Mouse (Mus musculus) heart, adult 2 months (tissue): ENCODE results near the gene 9530077C05Rik. TPM values are rescaled to one million over a fixed set of nuclear protein-coding genes. Genes with fewer than 3 reads are reported as not detected.

Source experiments
- DNase-seq, 2 experiments: peaks; one replicate each; pipeline ENCODE4 v3.0.0; 2021
- H3K27ac ChIP-seq: fragments of 200-600 bp; 2 replicates; pipeline ENCODE4 v1.8.1; 2022
- H3K27me3 ChIP-seq: fragments of 200-500 bp; 2 replicates; pipeline ENCODE4 v1.6.1; 2012; ENCODE audit warnings: mild to moderate bottlenecking, low read length, inconsistent platforms, mixed read lengths; ENCODE audit not compliant: control insufficient read depth, insufficient read depth
- H3K36me3 ChIP-seq: fragments of 200-500 bp; 2 replicates; pipeline ENCODE4 v1.6.1; 2012; ENCODE audit warnings: low read length, inconsistent platforms; ENCODE audit not compliant: control insufficient read depth, insufficient read depth
- H3K4me1 ChIP-seq: fragments of 200-500 bp; 2 replicates; pipeline ENCODE4 v1.6.1; 2011; ENCODE audit warnings: low read length; ENCODE audit not compliant: control insufficient read depth, insufficient read depth
- H3K4me3 ChIP-seq: fragments of 200-600 bp; 2 replicates; pipeline ENCODE4 v1.8.1; 2022
- H3K79me2 ChIP-seq: fragments of 200-500 bp; replicated peaks from 2 replicates; pipeline ENCODE4 v1.6.1; 2012; ENCODE audit warnings: mild to moderate bottlenecking, inconsistent platforms, low read length, moderate library complexity, mixed read lengths; ENCODE audit not compliant: control insufficient read depth, insufficient read depth
- H3K9ac ChIP-seq: fragments of 200-500 bp; 2 replicates; pipeline ENCODE4 v1.6.1; 2012; ENCODE audit warnings: low read depth, mild to moderate bottlenecking, control low read depth, inconsistent platforms, low read length, mixed read lengths
- CTCF ChIP-seq: fragments of 200-600 bp; IDR thresholded peaks from 2 replicates; pipeline ENCODE4 v1.8.1; 2022; ENCODE audit warnings: antibody characterized with exemption, mild to moderate bottlenecking, moderate library complexity
- EP300 ChIP-seq: fragments of 200-500 bp; IDR thresholded peaks from 2 replicates; pipeline ENCODE4 v1.6.1; 2011; ENCODE audit warnings: low read depth, low read length, control low read depth; ENCODE audit not compliant: insufficient read depth
- POLR2A ChIP-seq: fragments of 200-500 bp; IDR thresholded peaks from 2 replicates; pipeline ENCODE4 v1.6.1; 2011; ENCODE audit warnings: mild to moderate bottlenecking, low read depth, low read length, control low read depth; ENCODE audit not compliant: insufficient read depth
- WGBS: fragments of 180-500 bp; shearing (Covaris S2); methylation state at CpG from one replicate; pipeline ENCODE4 v1.1.7; 2018; 5-methylcytosine and 5-hydroxymethylcytosine counted together
- intact Hi-C: fragments of 180-260 bp; cut with DNase I; formaldehyde crosslinking; loops from one replicate; pipeline ENCODE4 v1.15.1; 2025
- polyA plus RNA-seq: library from polyadenylated mRNA; depleted of rRNA; stranded (reverse); fragments of >200 nt; gene quantifications from 2 replicates; pipeline ENCODE4 v1.2.3, GENCODE M21; 2012
- total RNA-seq, 2 experiments: library from RNA; stranded (reverse); gene quantifications; 2 replicates each; pipeline ENCODE4 v1.2.3; 2021

Gene 9530077C05Rik
- total and polyA plus RNA-seq, 3 experiments = 0.27 to 0.50 (median 0.29) TPM

DNA sequence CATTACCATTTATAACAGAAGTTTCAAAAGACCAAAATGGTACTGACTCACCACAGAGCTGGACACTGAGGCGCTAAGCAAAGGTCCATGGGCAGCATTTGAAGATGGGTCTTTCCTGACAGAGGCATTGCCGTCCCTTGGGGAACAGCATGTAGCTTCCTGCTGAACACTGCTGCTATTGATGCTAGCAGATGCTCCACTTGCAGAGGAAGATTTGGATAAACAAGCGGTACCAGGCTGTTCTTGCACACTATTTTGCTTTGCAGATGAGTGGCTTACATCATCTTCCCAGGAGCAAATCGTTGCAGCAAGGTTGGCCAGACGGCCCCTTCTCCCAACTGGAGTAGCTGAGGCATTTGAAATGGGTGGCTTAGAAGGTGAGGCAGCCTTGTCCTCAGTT, 35.2 kb upstream of the 9530077C05Rik start:
- no peaks in the 10 kb centered on the region for H3K27me3 ChIP-seq
- 84% methylated on average over 5 of the region's 5 CpGs for WGBS
- no peaks in the 10 kb centered on the region for H3K36me3 ChIP-seq
- intact Hi-C loops = no loop called here
- H3K4me3 ChIP-seq = no peak overlapping the region
- no peak for TF ChIP-seq POLR2A
- H3K9ac ChIP-seq = no peak overlapping the region
- H3K79me2 ChIP-seq = no peaks in the 10 kb centered on the region
- H3K27ac ChIP-seq = no peak overlapping the region
- no peak for DNase-seq
- no peaks in the 10 kb centered on the region for H3K4me1 ChIP-seq

DNA sequence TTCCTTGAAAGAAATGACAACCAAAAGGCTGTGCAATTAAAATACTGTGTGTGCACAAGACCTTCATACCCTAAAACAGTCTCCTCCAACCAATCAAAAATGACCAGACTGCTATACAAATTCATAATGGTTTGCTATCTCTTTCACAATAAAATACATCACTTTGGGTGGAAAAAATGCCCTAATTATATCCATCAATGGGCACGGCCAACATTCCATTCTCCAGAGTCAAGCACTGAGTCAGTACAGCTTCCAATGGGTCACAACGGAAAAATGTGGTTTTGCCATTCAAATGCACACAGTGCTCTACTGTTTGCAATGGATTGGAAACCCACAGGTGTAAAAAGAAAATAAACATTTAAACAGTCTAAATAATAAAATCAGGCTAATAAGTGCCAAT, 25.4 kb upstream of the 9530077C05Rik start:
- Histone ChIP-seq H3K27me3 (no peaks in the 10 kb centered on the region), H3K79me2 (no peaks in the 10 kb centered on the region), H3K9ac (no peak overlapping the region), H3K4me3 (no peak overlapping the region), H3K36me3 (no peaks in the 10 kb centered on the region; the same call in 1 of the 2 replicates), H3K4me1 (no peaks in the 10 kb centered on the region), H3K27ac (no peak overlapping the region)
- intact Hi-C loops = no loop called here
- TF ChIP-seq EP300 = no peak
- no peak for TF ChIP-seq CTCF
- TF ChIP-seq POLR2A = no peak
- 59% methylated on average over 2 of the region's 2 CpGs for WGBS
- DNase-seq = no peak

DNA sequence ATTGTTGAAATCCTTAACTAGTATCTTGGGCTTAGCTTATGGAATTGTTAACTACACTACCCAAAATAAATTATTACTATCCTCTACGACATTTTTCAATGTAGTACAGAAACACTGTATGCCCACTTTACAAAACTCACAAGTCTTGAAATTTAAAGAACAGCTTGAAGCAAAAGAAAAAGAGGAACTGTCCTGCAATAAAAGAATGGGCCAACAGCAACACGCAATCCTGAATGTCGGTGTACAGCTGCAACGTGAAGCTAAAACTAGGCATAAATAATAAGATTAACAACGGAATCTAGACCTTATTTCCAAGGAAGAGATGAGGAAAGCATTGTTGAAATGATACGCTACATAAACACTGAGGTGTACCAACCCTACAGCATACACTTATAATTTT, 23.4 kb upstream of the 9530077C05Rik start:
- intact Hi-C loops = loop anchor here (2.0 kb wide), 1 partner anchor 23 kb away; the partner anchor contains the start of gene 9530077C05Rik
- Histone ChIP-seq H3K4me3 (no peak overlapping the region), H3K27me3 (no peaks in the 10 kb centered on the region)

DNA sequence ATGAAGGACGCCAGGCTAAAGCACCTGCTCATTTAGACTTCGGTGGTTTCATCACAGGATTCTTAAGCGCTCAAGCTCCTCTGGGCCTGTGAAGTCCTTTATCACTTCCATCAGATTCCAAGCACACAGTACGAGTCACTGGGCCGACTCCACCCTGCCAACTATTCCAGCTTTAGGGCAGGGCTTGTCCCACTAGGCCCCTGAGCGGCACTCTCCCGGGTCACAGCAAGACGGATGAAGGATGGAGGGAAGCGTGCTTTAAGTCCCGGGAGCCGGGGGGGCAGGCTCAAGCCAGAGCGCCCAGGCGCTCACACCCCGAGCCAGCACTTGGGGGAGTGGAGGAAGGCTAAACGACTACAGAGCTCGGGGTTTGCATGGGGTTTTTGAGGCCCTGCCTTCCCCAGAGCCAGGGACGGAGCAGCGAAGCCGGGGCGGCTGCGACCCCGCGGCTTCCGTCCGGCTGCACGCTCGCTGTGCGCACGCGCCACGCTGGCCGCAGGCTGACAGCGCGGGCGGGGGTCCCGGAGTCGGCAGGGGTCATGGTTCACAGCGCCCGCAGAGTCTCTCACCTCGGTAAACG, 22.8 kb upstream of the 9530077C05Rik start:
- Histone ChIP-seq H3K79me2 (no peaks in the 10 kb centered on the region), H3K4me1 (no peaks in the 10 kb centered on the region), H3K27ac (no peak overlapping the region), H3K36me3 (no peaks in the 10 kb centered on the region; the same call in 1 of the 2 replicates), H3K4me3 (peak overlapping the region; percentile 75), H3K9ac (peak overlapping the region; percentile 4; the same call in 1 of the 2 replicates), H3K27me3 (no peaks in the 10 kb centered on the region)
- intact Hi-C loops = loop anchor here (2.0 kb wide), 1 partner anchor 22 kb away; the partner anchor contains the start of gene 9530077C05Rik
- 1% methylated on average over 41 of the region's 41 CpGs for WGBS
- DNase-seq = peak in 1 of 2 experiments; percentile 35
- TF ChIP-seq EP300 (no peak), CTCF (no peak), POLR2A (no peak)

More for the DNA sequence above, 23.4 kb upstream of the 9530077C05Rik start:
- Histone ChIP-seq H3K79me2 (no peaks in the 10 kb centered on the region), H3K4me1 (no peaks in the 10 kb centered on the region), H3K9ac (no peak overlapping the region), H3K36me3 (no peaks in the 10 kb centered on the region; the same call in 1 of the 2 replicates), H3K27ac (no peak overlapping the region)
- TF ChIP-seq EP300 = no peak
- no peak for TF ChIP-seq CTCF
- no peak for TF ChIP-seq POLR2A
- no peak for DNase-seq
- WGBS = 21% methylated on average over 6 of the region's 6 CpGs

DNA sequence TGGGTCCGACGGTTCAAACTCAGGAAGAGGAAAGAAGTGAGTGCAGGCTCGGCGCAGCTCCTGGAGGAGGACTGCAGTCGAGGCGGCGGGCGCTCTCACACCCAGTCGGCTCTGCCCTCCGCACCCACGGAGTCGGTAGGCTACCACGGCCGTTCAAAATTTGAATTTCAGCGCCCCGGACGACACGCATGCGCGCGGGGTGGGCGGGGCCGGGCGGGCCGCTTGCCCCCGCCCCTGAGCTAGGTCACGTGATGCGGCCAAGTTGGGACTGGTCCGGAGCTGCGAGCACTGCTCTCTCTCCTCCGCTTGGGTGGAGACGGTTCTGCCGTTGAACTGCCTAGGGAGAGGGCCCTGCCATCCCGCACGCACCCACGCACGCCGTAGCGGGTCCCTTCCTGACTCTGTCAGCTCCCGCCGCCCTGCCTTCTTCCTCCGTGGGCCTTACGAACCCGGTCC, 22.3 kb upstream of the 9530077C05Rik start, which contains the start of gene Anln:
Anln (minus strand) TSS at position 168 of the 456 bp plus-strand sequence.
- H3K27ac ChIP-seq = peak within 1 kb of the TSS; percentile 92
- H3K4me3 ChIP-seq = peak within 1 kb of the TSS; percentile 75
- under 1% methylated on average over 44 of the region's 44 CpGs for WGBS
- H3K4me1 ChIP-seq = no peaks in the 10 kb centered on the region
- H3K9ac ChIP-seq = peak within 1 kb of the TSS; percentile 92
- H3K79me2 ChIP-seq = no peaks in the 10 kb centered on the region
- intact Hi-C loops = loop anchor here (2.0 kb wide), 1 partner anchor 22 kb away; the partner anchor contains the start of gene 9530077C05Rik
- H3K36me3 ChIP-seq = no peaks in the 10 kb centered on the region; the same call in 1 of the 2 replicates
- peak; percentile 97 for TF ChIP-seq POLR2A
- peak; percentile 57; the same call in 1 of the 2 replicates for TF ChIP-seq EP300
- TF ChIP-seq CTCF = peak; percentile 38
- H3K27me3 ChIP-seq = no peaks in the 10 kb centered on the region
- peak; percentile 92 to 95 for DNase-seq

DNA sequence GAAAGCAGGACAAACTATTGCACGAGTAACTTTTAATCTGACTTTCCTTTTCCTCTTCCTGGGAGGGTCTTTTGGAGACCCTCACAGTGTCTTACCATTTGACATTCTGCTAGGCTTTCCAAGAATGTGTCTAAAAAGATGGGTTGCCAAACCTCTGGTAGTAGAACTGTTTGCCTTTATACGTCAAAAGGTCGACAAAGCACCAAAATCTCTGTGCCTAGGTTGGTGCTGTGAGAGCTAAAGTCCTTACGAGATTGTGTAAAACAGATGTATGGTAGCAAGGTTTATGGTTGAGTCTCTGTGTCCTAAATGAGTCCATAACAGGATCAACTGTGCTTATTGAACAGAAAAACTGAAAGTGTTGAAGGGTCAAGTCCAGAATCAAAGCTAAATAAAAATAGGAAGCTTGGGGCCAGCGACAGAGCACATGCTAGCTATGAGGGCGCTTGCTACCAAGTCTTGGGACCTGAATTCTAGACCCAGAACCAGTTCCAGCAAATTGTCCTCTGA, 21.5 kb upstream of the 9530077C05Rik start:
- DNase-seq = no peak
- no peaks in the 10 kb centered on the region for H3K27me3 ChIP-seq
- intact Hi-C loops = loop anchor here (2.0 kb wide), 1 partner anchor 21 kb away; the partner anchor contains the start of gene 9530077C05Rik
- 59% methylated on average over 6 of the region's 6 CpGs for WGBS
- no peaks in the 10 kb centered on the region for H3K4me1 ChIP-seq
- no peak for TF ChIP-seq EP300
- TF ChIP-seq POLR2A = no peak
- TF ChIP-seq CTCF = no peak
- peak overlapping the region; percentile 92 for H3K27ac ChIP-seq
- no peaks in the 10 kb centered on the region; the same call in 1 of the 2 replicates for H3K36me3 ChIP-seq
- no peaks in the 10 kb centered on the region for H3K79me2 ChIP-seq
- H3K9ac ChIP-seq = no peak overlapping the region
- H3K4me3 ChIP-seq = no peak overlapping the region; the same call in 1 of the 2 replicates
